Mouse (Mus musculus): Measurements from ENCODE around the gene Car11. TPM values are rescaled to one million over a fixed set of nuclear protein-coding genes. Genes with fewer than 3 reads are reported as not detected.
A peak's percentile ranks its signal among the peaks of the same experiment; 100 is the strongest.

Car11 gene
- polyA plus RNA-seq, 1 experiment from 2014 or later = 22.5 TPM

GRCm38 (mm10) chr7:45712022-45712757 is 12.5 kb downstream of the Car11 start:
- no peak overlapping the region for H3K4me3 ChIP-seq (ENCODE audit: low read depth, low read length)
- no peak overlapping the region for H3K4me2 ChIP-seq (ENCODE audit: low read length)
- H3K9me3 ChIP-seq (replicated peaks; ENCODE audit: control insufficient read depth, low read length) = no peaks in the 10 kb centered on the region
- 90% methylated on average over 21 of the region's 21 CpGs for WGBS
- no peak overlapping the region for H3K27ac ChIP-seq (ENCODE audit: low read depth, low read length)
- H3K9ac ChIP-seq (ENCODE audit: low read length) = no peak overlapping the region
- no peak for DNase-seq (ENCODE audit: low spot score)
- H3K27me3 ChIP-seq (replicated peaks; ENCODE audit: control insufficient read depth, insufficient read depth, low read length) = no peaks in the 10 kb centered on the region
- ATAC-seq = no peak
- H3K4me1 ChIP-seq (ENCODE audit: control insufficient read depth, insufficient read depth, low read length) = peaks cover 44% of the 10 kb centered on the region
- H3K36me3 ChIP-seq (ENCODE audit: control insufficient read depth, insufficient read depth, low read length) = peaks cover 42% of the 10 kb centered on the region

GRCm38 (mm10) chr7:45713396-45713795 is 13.8 kb downstream of the Car11 start:
- Histone ChIP-seq H3K4me1 (ENCODE audit: control insufficient read depth, insufficient read depth, low read length) (peaks cover 34% of the 10 kb centered on the region), H3K4me3 (ENCODE audit: low read depth, low read length) (no peak overlapping the region), H3K36me3 (ENCODE audit: control insufficient read depth, insufficient read depth, low read length) (peaks cover 42% of the 10 kb centered on the region), H3K9me3 (replicated peaks; ENCODE audit: control insufficient read depth, low read length) (no peaks in the 10 kb centered on the region), H3K4me2 (ENCODE audit: low read length) (no peak overlapping the region), H3K27ac (ENCODE audit: low read depth, low read length) (no peak overlapping the region), H3K9ac (ENCODE audit: low read length) (no peak overlapping the region), H3K27me3 (replicated peaks; ENCODE audit: control insufficient read depth, insufficient read depth, low read length) (no peaks in the 10 kb centered on the region)
- no peak for ATAC-seq
- DNase-seq (ENCODE audit: low spot score) = no peak
- WGBS = 95% methylated on average over 16 of the region's 16 CpGs

- 85% methylated on average over 6 of the region's 6 CpGs for WGBS
- DNase-seq (ENCODE audit: low spot score) (no peak), ATAC-seq (no peak)
- Histone ChIP-seq H3K9ac (ENCODE audit: low read length) (peak overlapping the region; percentile 78), H3K4me3 (ENCODE audit: low read depth, low read length) (peak overlapping the region; percentile 59), H3K27ac (ENCODE audit: low read depth, low read length) (no peak overlapping the region), H3K27me3 (replicated peaks; ENCODE audit: control insufficient read depth, insufficient read depth, low read length) (no peaks in the 10 kb centered on the region), H3K9me3 (replicated peaks; ENCODE audit: control insufficient read depth, low read length) (no peaks in the 10 kb centered on the region), H3K4me1 (ENCODE audit: control insufficient read depth, insufficient read depth, low read length) (peaks cover 32% of the 10 kb centered on the region), H3K36me3 (ENCODE audit: control insufficient read depth, insufficient read depth, low read length) (peaks cover 42% of the 10 kb centered on the region), H3K4me2 (ENCODE audit: low read length) (peak overlapping the region; percentile 90)
Observed at GRCm38 (mm10) chr7:45713881-45714520, 14.4 kb downstream of the Car11 start.

DNA sequence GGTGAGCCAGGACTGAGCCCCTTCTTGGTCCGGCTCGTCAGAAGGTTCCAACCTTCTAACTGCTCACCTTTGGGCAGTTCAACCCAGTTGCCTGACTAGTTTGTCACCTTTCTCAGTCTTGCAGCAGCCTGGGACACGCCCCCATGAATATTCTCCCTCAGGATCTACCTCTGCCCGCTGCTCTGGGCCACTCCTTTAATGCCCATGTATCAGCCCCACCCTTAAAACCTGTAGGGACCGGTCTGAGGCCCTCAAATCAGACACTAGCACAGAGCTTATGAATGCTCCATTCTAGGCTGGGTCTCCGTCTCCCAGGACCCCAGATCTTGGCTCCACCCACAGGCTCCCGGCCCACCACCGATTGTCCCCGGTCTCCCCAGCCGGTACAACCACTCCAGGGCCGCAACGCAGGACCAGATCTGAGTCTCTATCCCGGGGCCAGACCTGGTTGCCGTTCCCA is 15.0 kb downstream of the Car11 start:
- DNase-seq (ENCODE audit: low spot score) = no peak
- Histone ChIP-seq H3K4me3 (ENCODE audit: low read depth, low read length) (peak overlapping the region; percentile 59), H3K9me3 (replicated peaks; ENCODE audit: control insufficient read depth, low read length) (no peaks in the 10 kb centered on the region), H3K4me1 (ENCODE audit: control insufficient read depth, insufficient read depth, low read length) (peaks cover 30% of the 10 kb centered on the region), H3K27me3 (replicated peaks; ENCODE audit: control insufficient read depth, insufficient read depth, low read length) (no peaks in the 10 kb centered on the region), H3K36me3 (ENCODE audit: control insufficient read depth, insufficient read depth, low read length) (peaks cover 47% of the 10 kb centered on the region), H3K27ac (ENCODE audit: low read depth, low read length) (0 out of 2 replicates have a peak overlapping the region, but pooled peaks have one; percentile 21), H3K9ac (ENCODE audit: low read length) (peak overlapping the region; percentile 78), H3K4me2 (ENCODE audit: low read length) (peak overlapping the region; percentile 90)
- 12% methylated on average over 14 of the region's 14 CpGs for WGBS
- peak; percentile 52 for ATAC-seq

DNA sequence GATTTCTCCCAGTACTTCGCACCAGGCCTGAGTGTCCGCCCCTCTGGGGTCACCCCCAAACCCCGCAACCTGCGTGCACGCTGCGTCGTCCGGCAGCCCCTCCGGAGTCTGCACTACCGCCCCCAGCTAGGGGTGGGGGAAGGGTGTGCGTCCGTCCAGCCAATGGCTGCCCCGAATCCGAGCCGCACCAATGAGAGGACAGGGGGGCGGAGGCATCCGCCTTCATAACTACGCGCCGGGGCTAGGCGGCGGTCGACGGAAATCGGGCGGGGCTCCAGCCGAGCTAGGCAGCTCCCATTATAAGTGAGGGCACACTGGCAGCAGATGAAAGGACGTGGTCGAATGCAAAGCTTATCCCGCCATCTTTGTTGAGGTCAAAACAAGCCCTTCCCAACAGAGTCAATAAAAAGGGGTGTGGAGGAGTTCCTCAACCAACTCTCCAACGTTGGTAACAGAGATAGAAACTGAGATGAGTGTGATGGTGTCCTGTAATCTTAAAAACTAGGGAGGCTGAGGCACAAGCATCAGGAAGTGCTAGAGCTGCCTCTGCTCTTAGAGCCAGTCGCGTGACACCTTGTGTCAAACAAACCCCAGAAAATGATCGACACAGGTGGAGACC is 15.6 kb downstream of the Car11 start, which contains the start of gene Rpl18:
Gene Rpl18, plus strand, starts transcription at position 368 of the 619 bp plus-strand sequence.
- 8% methylated on average over 34 of the region's 34 CpGs for WGBS
- Histone ChIP-seq H3K9me3 (replicated peaks; ENCODE audit: control insufficient read depth, low read length) (no peaks in the 10 kb centered on the region), H3K9ac (ENCODE audit: low read length) (peak within 1 kb of the TSS; percentile 78), H3K4me2 (ENCODE audit: low read length) (peak within 1 kb of the TSS; percentile 90), H3K27me3 (replicated peaks; ENCODE audit: control insufficient read depth, insufficient read depth, low read length) (no peaks in the 10 kb centered on the region), H3K27ac (ENCODE audit: low read depth, low read length) (peak within 1 kb of the TSS; percentile 46), H3K4me1 (ENCODE audit: control insufficient read depth, insufficient read depth, low read length) (peaks cover 30% of the 10 kb centered on the region), H3K36me3 (ENCODE audit: control insufficient read depth, insufficient read depth, low read length) (peaks cover 47% of the 10 kb centered on the region), H3K4me3 (ENCODE audit: low read depth, low read length) (peak within 1 kb of the TSS; percentile 96)
- ATAC-seq = peak; percentile 93
- DNase-seq (ENCODE audit: low spot score) = peak; percentile 99

DNA sequence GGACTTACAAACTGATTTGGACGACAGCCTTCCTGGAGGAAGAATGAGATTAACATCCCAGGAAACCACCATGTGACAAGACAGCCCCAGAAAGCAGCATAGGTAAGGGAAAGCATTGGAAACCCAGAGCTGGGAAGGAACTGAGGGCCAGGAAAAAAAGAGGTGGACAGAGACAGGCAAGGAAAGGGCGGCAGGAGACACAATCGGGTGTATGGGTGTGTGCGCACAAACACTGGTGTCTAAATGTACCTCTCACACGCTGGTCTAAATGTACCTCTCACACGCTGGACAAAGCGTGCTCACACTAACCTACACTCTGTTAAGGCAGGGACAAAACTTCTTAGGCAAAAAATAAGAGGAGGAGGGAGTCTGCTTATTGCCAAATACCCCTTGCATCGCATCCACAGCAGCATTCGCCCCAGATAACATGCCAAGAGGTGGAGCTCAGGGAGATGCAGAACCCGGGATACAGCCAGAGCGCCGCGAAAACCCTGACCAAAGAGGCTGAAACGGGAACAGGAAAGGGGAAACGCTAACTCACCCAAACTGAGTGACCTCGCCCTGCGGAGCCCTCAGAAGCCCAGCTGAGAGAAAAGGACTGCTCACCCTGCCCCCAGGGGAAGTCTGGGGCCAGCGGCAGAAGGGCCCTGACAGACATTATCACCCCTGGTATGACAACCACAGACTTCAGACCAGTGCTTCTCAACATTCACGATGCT is 16.3 kb downstream of the Car11 start:
- ATAC-seq = no peak
- Histone ChIP-seq H3K27ac (ENCODE audit: low read depth, low read length) (peak overlapping the region; percentile 46), H3K4me3 (ENCODE audit: low read depth, low read length) (peak overlapping the region; percentile 96), H3K36me3 (ENCODE audit: control insufficient read depth, insufficient read depth, low read length) (peaks cover 47% of the 10 kb centered on the region), H3K4me2 (ENCODE audit: low read length) (peak overlapping the region; percentile 90), H3K9me3 (replicated peaks; ENCODE audit: control insufficient read depth, low read length) (no peaks in the 10 kb centered on the region), H3K9ac (ENCODE audit: low read length) (peak overlapping the region; percentile 47), H3K4me1 (ENCODE audit: control insufficient read depth, insufficient read depth, low read length) (peaks cover 30% of the 10 kb centered on the region), H3K27me3 (replicated peaks; ENCODE audit: control insufficient read depth, insufficient read depth, low read length) (no peaks in the 10 kb centered on the region)
- WGBS = 88% methylated on average over 19 of the region's 19 CpGs
- no peak for DNase-seq (ENCODE audit: low spot score)

DNA sequence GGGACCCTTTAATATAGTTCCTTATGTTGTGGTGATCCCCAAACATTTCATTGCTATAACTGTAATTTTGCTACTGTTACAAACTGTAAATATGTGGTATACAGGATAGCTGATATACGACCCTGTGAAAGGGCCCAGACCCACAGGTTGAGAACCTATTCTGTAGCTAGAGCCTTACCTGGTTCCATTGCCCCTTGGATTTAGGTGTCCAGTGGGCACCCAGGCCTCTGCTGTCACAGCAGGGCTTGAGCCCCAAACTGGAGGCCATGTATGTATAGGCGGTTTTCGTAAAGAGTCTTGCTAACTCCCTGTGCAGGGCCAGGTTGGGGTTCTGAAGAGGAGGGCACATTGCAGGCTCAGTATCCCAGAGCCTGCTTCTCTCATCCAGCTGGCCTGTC is 16.8 kb downstream of the Car11 start:
- Histone ChIP-seq H3K4me2 (ENCODE audit: low read length) (peak overlapping the region; percentile 90), H3K9me3 (replicated peaks; ENCODE audit: control insufficient read depth, low read length) (no peaks in the 10 kb centered on the region), H3K9ac (ENCODE audit: low read length) (no peak overlapping the region), H3K4me3 (ENCODE audit: low read depth, low read length) (peak overlapping the region; percentile 96; the same call in 1 of the 2 replicates), H3K36me3 (ENCODE audit: control insufficient read depth, insufficient read depth, low read length) (peaks cover 47% of the 10 kb centered on the region), H3K4me1 (ENCODE audit: control insufficient read depth, insufficient read depth, low read length) (peaks cover 30% of the 10 kb centered on the region), H3K27ac (ENCODE audit: low read depth, low read length) (no peak overlapping the region), H3K27me3 (replicated peaks; ENCODE audit: control insufficient read depth, insufficient read depth, low read length) (no peaks in the 10 kb centered on the region)
- 88% methylated on average over 3 of the region's 3 CpGs for WGBS
- DNase-seq (ENCODE audit: low spot score) (no peak), ATAC-seq (no peak)
